Comparison of ENCODE assay signal across 9 mouse cellular contexts in the genomic region with DNA sequence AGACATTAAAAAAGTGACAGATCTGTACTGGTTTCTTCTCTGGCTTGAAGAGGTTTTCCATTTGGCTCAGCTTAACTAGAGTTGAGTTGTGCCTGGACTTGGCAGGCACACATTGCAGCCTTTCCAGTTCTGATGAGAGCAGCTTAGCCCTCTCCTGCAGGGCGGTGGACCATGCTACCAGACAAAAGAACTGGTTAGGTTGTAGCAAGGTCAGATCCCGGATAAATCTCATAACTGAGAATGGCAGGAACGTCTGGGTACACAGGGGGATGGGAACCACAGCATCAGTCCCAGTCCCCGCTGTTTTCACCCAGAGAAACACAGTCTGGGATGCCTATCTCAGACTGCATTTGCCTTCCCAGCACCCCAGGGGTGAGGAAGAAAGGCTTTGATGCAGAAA.
DNase-seq lines count a peak whose midpoint lies in the region; ATAC-seq and TF ChIP-seq lines count a peak whose summit lies in the region.
"Had no signal": no experiment of that assay in that cellular context is flagged by ENCODE, and none has a peak within 500 bp of the region (broad histone marks: within the 10 kb centered on the region; RNA-seq: fewer than 3 reads in every experiment).

No protein-coding gene starts in this region.

- TF ChIP-seq POLR2A in embryonic fibroblast, embryonic 13.5 days (IDR thresholded peaks at IDR 0.05; ENCODE audit: low read depth, low read length), result no peak

- no peaks in the 10 kb centered on the region for H3K9me3 ChIP-seq in midbrain, postnatal 0 days (ENCODE audit: low read length)
- no peaks in the 10 kb centered on the region for H3K9me3 ChIP-seq in kidney, embryonic 14.5 days (ENCODE audit: control insufficient read depth, low read length)

- H3K4me3 ChIP-seq in embryonic fibroblast, embryonic 13.5 days (ENCODE audit: insufficient read depth, low read length), result no peak overlapping the region
- H3K4me3 ChIP-seq in midbrain, postnatal 0 days (ENCODE audit: low read depth, low read length), result no peak overlapping the region
- H3K4me3 ChIP-seq in kidney, embryonic 14.5 days (ENCODE audit: low read length), result no peak overlapping the region

- 0 out of 2 replicates have a peak, but pooled peaks have one; percentile 23 for ATAC-seq in midbrain, postnatal 0 days (ENCODE audit: low FRiP score)
- ATAC-seq in kidney, embryonic 14.5 days (ENCODE audit: low FRiP score, low TSS enrichment), result no peak

- DNase-seq in gastrocnemius, postnatal 14 days, result peak; percentile 34
- no peak for DNase-seq in gastrocnemius, postnatal 4 days (ENCODE audit: low spot score in 2 of 2)
- peak; percentile 15 for DNase-seq in lung, postnatal 36 days
- no peak for DNase-seq in lung, adult 18-20 months
- DNase-seq in midbrain, postnatal 0 days (ENCODE audit: low spot score), result peak; percentile 56
- no peak for DNase-seq in ovary, adult 18-20 months (ENCODE audit: low spot score)

- H3K36me3 ChIP-seq in midbrain, postnatal 0 days (ENCODE audit: insufficient read depth, low read length), result no peaks in the 10 kb centered on the region
- no peaks in the 10 kb centered on the region for H3K36me3 ChIP-seq in kidney, embryonic 14.5 days (ENCODE audit: control insufficient read depth, insufficient read depth, low read length)

- WGBS in midbrain, postnatal 0 days, result 19% methylated on average over 4 of the region's 4 CpGs
- WGBS in kidney, embryonic 14.5 days, result 42% methylated on average over 4 of the region's 4 CpGs

- peaks cover 14% of the 10 kb centered on the region for H3K4me1 ChIP-seq in embryonic fibroblast, embryonic 13.5 days (ENCODE audit: control insufficient read depth, insufficient read depth, low read length)
- peaks cover 11% of the 10 kb centered on the region for H3K4me1 ChIP-seq in midbrain, postnatal 0 days (ENCODE audit: insufficient read depth, low read length)
- peaks cover 26% of the 10 kb centered on the region for H3K4me1 ChIP-seq in kidney, embryonic 14.5 days (ENCODE audit: control insufficient read depth, insufficient read depth, low read length)

- H3K9ac ChIP-seq in midbrain, postnatal 0 days (replicated peaks; ENCODE audit: low read length, poor library complexity, severe bottlenecking), result no peak overlapping the region
- H3K9ac ChIP-seq in kidney, embryonic 14.5 days (ENCODE audit: low read depth, low read length), result no peak overlapping the region

- no peaks in the 10 kb centered on the region for H3K27me3 ChIP-seq in midbrain, postnatal 0 days (ENCODE audit: insufficient read depth, low read length)
- H3K27me3 ChIP-seq in kidney, embryonic 14.5 days (ENCODE audit: control insufficient read depth, insufficient read depth, low read length), result no peaks in the 10 kb centered on the region

- TF ChIP-seq CTCF in embryonic fibroblast, embryonic 13.5 days (IDR thresholded peaks at IDR 0.05; ENCODE audit: borderline replicate concordance, insufficient read depth, low read length), result no peak
- TF ChIP-seq CTCF in midbrain, postnatal 0 days (IDR thresholded peaks at IDR 0.05), result no peak

- H3K4me2 ChIP-seq in midbrain, postnatal 0 days (ENCODE audit: low read depth, low read length, poor library complexity, severe bottlenecking), result no peak overlapping the region; the same call in 1 of the 2 replicates
- H3K4me2 ChIP-seq in kidney, embryonic 14.5 days (replicated peaks; ENCODE audit: low read depth, low read length), result no peak overlapping the region

- H3K27ac ChIP-seq in embryonic fibroblast, embryonic 13.5 days (ENCODE audit: insufficient read depth, low read length), result peak overlapping the region; percentile 11
- H3K27ac ChIP-seq in midbrain, postnatal 0 days (ENCODE audit: low read depth, low read length), result peak overlapping the region; percentile 18; the same call in 1 of the 2 replicates
- H3K27ac ChIP-seq in kidney, embryonic 14.5 days (ENCODE audit: low read depth, low read length), result no peak overlapping the region
- H3K27ac ChIP-seq: macrophage had no signal

- intact Hi-C loops in gastrocnemius, postnatal 14 days (cut with DNase I; ENCODE audit: low total_unique reads), result no loop called here

Comparison
In these comparisons a context has a peak if more than half of its experiments do, and no peak if none do; other contexts are left out.
1. DNase-seq: peak in gastrocnemius, postnatal 14 days (single experiment), lung, postnatal 36 days (single experiment) and midbrain, postnatal 0 days (single experiment); none in gastrocnemius, postnatal 4 days (0 of 2), lung, adult 18-20 months (0 of 2) and ovary, adult 18-20 months (single experiment).